In the genomic region with DNA sequence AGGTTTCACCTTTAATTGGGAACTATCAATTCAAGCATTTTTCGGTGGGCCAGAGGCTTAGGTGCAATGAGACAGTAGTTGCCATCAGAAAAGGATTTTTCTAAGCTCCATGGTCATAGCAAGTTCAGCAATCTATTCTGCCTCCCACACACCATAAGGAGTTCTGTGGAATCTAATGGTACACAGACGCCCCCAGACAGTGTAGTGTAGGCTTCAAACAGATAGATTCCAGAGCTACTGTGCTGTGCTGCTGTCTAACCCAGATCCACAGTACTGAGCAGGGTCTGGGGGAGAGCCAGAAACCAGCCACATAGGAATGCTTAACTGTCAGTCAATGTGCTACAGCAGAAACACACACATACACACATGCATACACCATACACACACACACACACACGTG, we compare ENCODE assay signal across 28 mouse cellular contexts.
DNase-seq lines count a peak whose midpoint lies in the region; ATAC-seq and TF ChIP-seq lines count a peak whose summit lies in the region.
"Had no signal": no experiment of that assay in that cellular context is flagged by ENCODE, and none has a peak within 500 bp of the region (broad histone marks: within the 10 kb centered on the region; RNA-seq: fewer than 3 reads in every experiment).

No protein-coding gene starts in this region.

- H3K27ac ChIP-seq in left cerebral cortex, adult 2 months, result no peak overlapping the region
- H3K27ac ChIP-seq: forebrain, embryonic 13.5 days; hindbrain, embryonic 10.5 days; intestine, embryonic 15.5 days; limb, embryonic 12.5 days; liver, embryonic 15.5 days; midbrain, embryonic 13.5 days; stomach, embryonic 15.5 days had no signal

- H3K4me3 ChIP-seq in left cerebral cortex, adult 2 months, result no peak overlapping the region
- H3K4me3 ChIP-seq: forebrain, embryonic 13.5 days; hindbrain, embryonic 10.5 days; intestine, embryonic 15.5 days; limb, embryonic 12.5 days; liver, embryonic 15.5 days; midbrain, embryonic 13.5 days; stomach, embryonic 15.5 days had no signal

- DNase-seq in frontal cortex, postnatal 14 days (ENCODE audit: low spot score in 2 of 2), result no peak
- DNase-seq in left cerebral cortex, adult 11 months (ENCODE audit: low spot score), result peak; percentile 23
- DNase-seq in left cerebral cortex, adult 2 months (ENCODE audit: extremely low spot score in 1 of 2, low spot score in 2 of 2), result no peak
- DNase-seq in right cerebral cortex, adult 18-20 months, result peak; percentile 49
- no peak for DNase-seq in right cerebral cortex, postnatal 4 days
- peak; percentile 72 for DNase-seq in layer of hippocampus, adult 9-11 months
- no peak for DNase-seq in cerebellum, postnatal 14 days
- DNase-seq: adrenal gland, adult 2 months; adrenal gland, postnatal 36 days; cerebellum, adult 2 months; cerebellum, postnatal 36 days; gastrocnemius, postnatal 14 days; heart, postnatal 14 days; kidney, adult 2 months; kidney, postnatal 36 days; lung, embryonic 14.5 days; lung, postnatal 14 days; thymus, postnatal 14 days had no signal

- no peak for TF ChIP-seq CTCF in left cerebral cortex, adult 2 months (IDR thresholded peaks at IDR 0.05)

- ATAC-seq in frontal cortex, adult (ENCODE audit: low TSS enrichment), result peak; percentile 98
- ATAC-seq: activated CD4-positive, CD25-positive, alpha-beta regulatory T cell, adult 4 months; forebrain, embryonic 13.5 days; hindbrain, embryonic 16.5 days; intestine, embryonic 15.5 days; midbrain, embryonic 13.5 days had no signal

- intact Hi-C loops in left cerebral cortex, adult 2 months (cut with DNase I), result no loop called here

Comparison
In these comparisons a context has a peak if more than half of its experiments do, and no peak if none do; other contexts are left out.
1. DNase-seq: peak in left cerebral cortex, adult 11 months (single experiment), right cerebral cortex, adult 18-20 months (single experiment) and layer of hippocampus, adult 9-11 months (single experiment); none in frontal cortex, postnatal 14 days (0 of 2), left cerebral cortex, adult 2 months (0 of 2), right cerebral cortex, postnatal 4 days (single experiment) and cerebellum, postnatal 14 days (0 of 2).